Mouse (Mus musculus) hematopoietic stem cell, adult 5-6 weeks (primary cell): ENCODE results near the gene Dpy19l1. TPM values are rescaled to one million over a fixed set of nuclear protein-coding genes. Genes with fewer than 3 reads are reported as not detected.

Experiments used
- ATAC-seq, 2 experiments: fragments of 125-278 bp in 1 of 2; replicated peaks in 1 of 2; 2 replicates each; pipeline ENCODE4 v1.8.0; 2016 to 2017; ENCODE audit warnings: inconsistent platforms in 2 of 2, mild to moderate bottlenecking in 2 of 2, moderate number of reproducible peaks in 2 of 2, low read depth in 1 of 2, moderate TSS enrichment in 1 of 2; ENCODE audit not compliant: low FRiP score in 2 of 2, poor library complexity in 2 of 2, severe bottlenecking in 2 of 2, insufficient read depth in 1 of 2, low TSS enrichment in 1 of 2
- total RNA-seq: library from RNA; stranded (forward); fragments of 172-1452, 232-1000 nt; gene quantifications from 2 replicates; pipeline ENCODE4 v1.2.3, GENCODE M21; 2017

Gene Dpy19l1
- total RNA-seq, 1 experiment from 2014 or later = 47.4 TPM

- ATAC-seq = no peak
These were observed 84.7 kb downstream of the Dpy19l1 start for GRCm38 (mm10) chr9:24418281-24418680.

DNA sequence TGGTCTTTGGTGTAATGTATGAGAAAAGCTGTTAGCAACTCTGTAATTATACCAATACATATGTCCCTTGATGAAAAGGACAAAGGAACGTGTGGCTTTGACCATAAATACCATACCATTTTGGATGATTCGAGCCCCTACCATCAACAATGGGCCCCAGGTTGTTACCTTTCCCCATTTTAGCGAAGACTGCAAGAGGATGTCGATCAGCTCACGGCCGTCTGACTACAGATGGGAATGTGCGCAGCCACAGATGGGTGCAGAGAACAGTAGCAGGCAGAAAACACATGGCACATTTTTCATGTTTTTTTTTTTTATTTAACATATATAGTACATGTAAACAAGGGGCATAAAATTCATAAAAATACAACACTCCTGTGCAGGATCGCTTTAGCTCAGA is 91.5 kb downstream of the Dpy19l1 start:
- ATAC-seq = no peak

DNA sequence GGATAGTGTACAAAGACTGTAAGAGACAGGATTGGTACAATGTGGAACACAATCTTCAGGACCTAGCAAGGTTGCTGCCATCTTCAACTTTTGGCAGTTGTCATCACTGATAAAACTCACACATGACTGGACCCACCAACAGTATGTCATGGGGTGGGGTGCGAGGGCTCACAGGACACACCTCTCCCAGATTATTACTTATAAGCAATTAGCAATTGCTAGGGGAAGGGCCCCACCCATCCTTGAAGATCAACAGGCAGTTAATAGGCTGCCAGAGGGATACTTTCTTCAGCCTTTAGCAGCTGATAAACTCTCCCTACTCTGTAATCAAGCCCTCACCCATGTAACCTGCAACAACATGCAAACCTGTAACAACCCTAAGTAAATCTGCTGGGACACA is 92.5 kb downstream of the Dpy19l1 start:
- no peak for ATAC-seq

DNA sequence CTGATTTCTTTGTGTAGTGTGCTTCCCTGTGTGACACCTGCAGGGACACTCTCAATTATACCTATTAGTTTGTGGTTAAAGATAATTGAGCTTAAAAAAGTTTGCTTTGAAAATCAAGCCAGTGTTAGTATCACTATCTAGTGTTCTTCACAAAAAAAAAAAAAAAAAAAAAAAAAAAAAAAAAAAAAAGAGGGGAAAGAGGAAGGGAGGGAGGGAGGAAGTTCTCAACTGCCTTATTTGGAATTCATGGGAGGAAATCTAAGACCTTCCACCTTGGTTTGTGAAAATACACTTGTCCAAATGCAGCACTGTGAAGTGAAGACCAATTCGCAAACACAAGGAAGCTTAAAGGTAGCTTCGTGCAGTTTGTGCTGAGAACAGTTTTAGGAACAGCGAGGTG is 94.9 kb downstream of the Dpy19l1 start:
- ATAC-seq = no peak

DNA sequence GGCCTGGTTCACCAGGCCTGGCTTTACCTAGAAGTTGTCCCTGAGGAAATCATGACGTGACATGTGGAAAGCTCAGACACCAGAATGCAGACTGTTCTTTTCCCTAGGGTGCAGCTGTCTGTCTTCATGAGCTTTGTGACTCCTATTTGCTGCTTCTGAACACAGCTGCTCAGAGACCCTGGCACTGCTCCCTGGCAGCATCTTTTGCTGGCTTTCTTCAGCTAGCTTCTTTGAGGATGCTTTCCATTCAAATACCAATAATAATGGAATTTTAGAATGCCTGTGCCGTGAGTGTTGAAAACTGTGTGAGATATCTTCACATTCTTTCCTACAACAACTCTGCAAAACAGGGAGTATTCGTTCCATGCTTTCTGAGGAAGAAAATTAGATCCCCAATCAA is 108.8 kb downstream of the Dpy19l1 start:
- no peak for ATAC-seq

- no peak for ATAC-seq
These were observed 112.1 kb downstream of the Dpy19l1 start for GRCm38 (mm10) chr9:24390807-24391370.

DNA sequence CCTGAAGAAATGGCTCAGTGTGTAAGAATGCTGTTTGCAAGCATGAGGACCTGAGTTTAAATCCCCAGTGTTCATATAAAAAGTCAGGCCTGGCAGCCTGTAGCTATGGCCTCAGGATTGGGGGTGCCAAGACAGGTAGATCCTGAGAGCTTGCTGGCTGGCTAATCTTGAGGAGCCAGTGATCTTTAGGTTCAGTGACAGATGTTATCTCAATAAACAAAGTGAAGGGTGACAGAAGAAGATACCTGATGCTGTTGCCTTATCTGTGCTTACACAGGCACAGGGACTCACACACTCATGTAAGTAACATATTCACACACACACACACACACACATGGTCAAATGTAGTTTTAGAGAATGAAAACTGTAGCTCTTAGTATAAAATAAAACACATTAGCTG is 115.7 kb downstream of the Dpy19l1 start:
- ATAC-seq = no peak

DNA sequence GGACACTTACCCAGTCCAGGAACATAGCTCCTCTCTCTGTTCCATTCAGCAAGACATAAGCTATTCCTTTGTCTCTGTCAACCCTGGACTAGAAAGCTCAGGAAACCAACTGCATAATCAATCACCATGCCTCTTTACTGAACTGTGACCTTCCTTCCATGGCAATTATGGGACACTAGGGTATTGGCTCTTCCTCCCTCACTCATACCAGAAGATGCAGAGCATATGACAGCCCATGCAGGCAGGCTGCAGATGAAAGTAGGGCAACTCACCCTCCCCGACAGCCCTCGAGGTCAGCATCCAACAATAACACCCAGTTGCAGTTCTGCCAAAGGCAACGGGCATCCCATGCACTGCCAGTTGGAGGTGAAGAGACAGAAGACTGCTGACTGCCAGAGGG is 123.6 kb downstream of the Dpy19l1 start:
- no peak for ATAC-seq

DNA sequence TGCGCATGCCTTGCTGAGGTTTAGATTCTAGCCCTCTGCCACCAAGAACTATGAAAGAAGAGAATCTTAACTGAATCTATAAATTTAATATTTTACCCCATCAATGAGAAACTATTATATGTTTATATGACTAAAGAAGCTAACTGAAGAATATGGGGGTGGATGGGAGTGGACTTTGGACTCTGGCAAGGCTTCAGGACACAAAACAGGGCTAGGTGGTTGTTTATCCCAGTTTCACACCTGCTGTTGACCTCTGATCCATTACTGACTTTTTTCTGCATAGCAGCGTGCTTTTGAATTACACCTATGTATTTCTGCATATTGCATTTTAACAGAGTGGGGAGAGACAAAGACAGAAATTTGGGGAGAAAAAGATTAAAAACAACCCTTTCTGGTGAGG is 124.1 kb downstream of the Dpy19l1 start:
- ATAC-seq = no peak

Other genes with a start within 250 kb of the Dpy19l1 start
- not detected in 2 replicates for gene Cypt4, start 122.1 kb upstream of the Dpy19l1 start, total RNA-seq
- gene Dpy19l2, start 193.2 kb upstream of the Dpy19l1 start, total RNA-seq = not detected in 2 replicates